Mouse (Mus musculus) cerebellum, adult 2 months (tissue): ENCODE results near the gene Hdac4. TPM values are rescaled to one million over a fixed set of nuclear protein-coding genes. Genes with fewer than 3 reads are reported as not detected.

Experiments
- DNase-seq, 2 experiments: peaks; one replicate each; pipeline ENCODE4 v3.0.0; 2021
- H3K27ac ChIP-seq: fragments of 200-500 bp; 2 replicates; pipeline ENCODE4 v1.5.1; 2012; ENCODE audit warnings: low read length, control low read depth, inconsistent platforms; ENCODE audit not compliant: insufficient read depth
- H3K27me3 ChIP-seq: fragments of 200-500 bp; 2 replicates; pipeline ENCODE4 v1.6.1; 2012; ENCODE audit warnings: inconsistent platforms, mild to moderate bottlenecking, low read length, moderate library complexity; ENCODE audit not compliant: control insufficient read depth, insufficient read depth
- H3K4me1 ChIP-seq: fragments of 200-500 bp; 2 replicates; pipeline ENCODE4 v1.6.1; 2011; ENCODE audit warnings: low read length; ENCODE audit not compliant: control insufficient read depth, insufficient read depth
- H3K4me3 ChIP-seq: fragments of 200-500 bp; replicated peaks from 2 replicates; pipeline ENCODE3; 2011; ENCODE audit warnings: mild to moderate bottlenecking, low read depth, low read length, control low read depth; ENCODE audit not compliant: insufficient read depth
- CTCF ChIP-seq: fragments of 200-500 bp; IDR thresholded peaks from 2 replicates; pipeline ENCODE4 v1.5.1; 2011; ENCODE audit warnings: low read depth, mild to moderate bottlenecking, control low read depth, low read length, moderate library complexity, borderline replicate concordance; ENCODE audit not compliant: insufficient read depth
- POLR2A ChIP-seq: fragments of 200-500 bp; IDR thresholded peaks from 2 replicates; pipeline ENCODE4 v1.6.1; 2011; ENCODE audit warnings: low read length, control low read depth, borderline replicate concordance; ENCODE audit not compliant: insufficient read depth
- WGBS: fragments of 180-500 bp; shearing (Covaris S2); methylation state at CpG from one replicate; pipeline ENCODE4 v1.1.7; 2018; 5-methylcytosine and 5-hydroxymethylcytosine counted together
- polyA plus RNA-seq: library from polyadenylated mRNA; depleted of rRNA; stranded (reverse); fragments of >200 nt; gene quantifications from 2 replicates; pipeline ENCODE4 v1.2.3, GENCODE M21; 2012

The Hdac4 gene
- polyA plus RNA-seq, 1 experiment, result 24.7 TPM

DNA sequence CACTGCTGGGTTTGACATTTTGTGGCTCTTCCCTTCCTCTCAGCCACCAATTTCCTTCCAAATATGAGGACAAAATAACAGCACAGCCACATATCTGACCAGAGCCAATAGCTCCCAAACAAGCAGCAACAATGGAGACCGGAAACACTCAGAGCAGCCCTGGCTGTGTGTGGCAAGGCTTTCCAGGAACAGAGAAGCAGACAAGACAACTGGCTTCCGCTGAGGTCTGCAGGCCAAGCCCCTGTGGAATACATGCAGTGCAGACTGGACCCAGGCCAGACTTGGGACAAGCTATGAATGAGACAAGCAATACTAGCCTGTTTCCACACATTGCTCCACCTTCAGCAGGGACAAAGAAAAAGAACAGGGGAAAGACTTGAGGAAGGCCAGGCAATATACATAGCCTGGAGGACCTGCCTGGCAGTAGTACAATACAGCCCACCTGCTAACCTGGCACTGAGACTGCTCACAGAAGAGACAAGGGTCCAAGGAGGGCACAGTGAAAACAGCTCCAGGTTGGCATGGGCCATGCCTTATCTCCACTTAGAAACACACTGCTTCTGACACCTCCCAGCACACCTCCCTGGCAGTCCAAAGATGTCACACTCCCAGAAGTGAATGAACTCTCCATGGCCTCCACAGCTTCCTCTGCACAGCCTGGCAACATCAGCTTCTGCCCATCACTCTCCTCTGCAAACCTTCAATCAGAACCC lies 58.2 kb downstream of the Hdac4 start:
- peak; percentile 62 to 77 for DNase-seq
- no peaks in the 10 kb centered on the region for H3K27me3 ChIP-seq
- H3K27ac ChIP-seq, result no peak overlapping the region
- WGBS, result 6% methylated on average over 2 of the region's 2 CpGs
- TF ChIP-seq POLR2A (no peak), CTCF (no peak)
- H3K4me1 ChIP-seq, result peaks cover 23% of the 10 kb centered on the region
- H3K4me3 ChIP-seq, result no peak overlapping the region

DNA sequence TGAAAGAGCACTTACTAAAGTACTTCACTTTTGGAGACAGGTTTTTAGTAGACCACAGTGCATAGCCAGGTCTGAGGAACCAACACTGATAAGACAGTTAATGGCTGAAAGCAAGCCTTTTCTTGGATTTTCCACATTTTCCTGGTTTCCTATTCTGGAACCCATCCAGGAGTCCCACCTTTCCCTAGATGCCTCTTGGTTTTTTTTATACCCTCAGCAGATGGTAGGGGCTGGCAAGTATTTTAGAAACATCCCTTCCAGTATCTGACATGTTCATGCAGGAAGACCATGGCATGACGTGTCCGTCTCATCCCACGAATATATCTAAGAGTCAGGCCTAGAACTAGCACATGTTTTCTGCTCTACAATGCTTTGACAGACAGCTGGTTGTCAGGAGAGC lies 59.1 kb downstream of the Hdac4 start:
- no peak for DNase-seq
- 29% methylated on average over 3 of the region's 3 CpGs for WGBS
- Histone ChIP-seq H3K27me3 (no peaks in the 10 kb centered on the region), H3K4me3 (no peak overlapping the region), H3K4me1 (peaks cover 23% of the 10 kb centered on the region), H3K27ac (no peak overlapping the region)
- TF ChIP-seq CTCF (no peak), POLR2A (no peak)

DNA sequence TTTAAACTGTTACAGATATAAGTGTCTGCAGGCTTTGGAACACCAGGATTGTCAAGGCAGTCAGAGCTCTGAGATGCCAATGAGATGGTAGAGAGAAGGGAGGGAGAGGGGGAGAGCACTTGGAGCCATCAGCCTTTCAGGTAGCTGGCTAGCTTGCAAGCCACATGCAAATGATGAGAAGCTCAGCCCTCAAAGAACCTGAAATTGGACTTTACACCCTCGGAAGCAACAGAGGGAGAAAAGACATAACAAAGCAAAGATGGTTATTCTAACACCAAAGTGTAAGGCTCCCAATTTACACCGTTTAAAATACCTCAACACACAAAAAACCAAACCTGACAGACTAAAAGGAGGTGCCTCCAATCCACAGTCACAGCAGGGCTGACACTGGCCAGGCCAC lies 63.3 kb downstream of the Hdac4 start:
- TF ChIP-seq POLR2A, result no peak
- no peak for TF ChIP-seq CTCF
- DNase-seq, result no peak
- 74% methylated on average over 2 of the region's 2 CpGs for WGBS
- Histone ChIP-seq H3K27me3 (no peaks in the 10 kb centered on the region), H3K4me3 (no peak overlapping the region), H3K4me1 (peaks cover 16% of the 10 kb centered on the region), H3K27ac (no peak overlapping the region)

DNA sequence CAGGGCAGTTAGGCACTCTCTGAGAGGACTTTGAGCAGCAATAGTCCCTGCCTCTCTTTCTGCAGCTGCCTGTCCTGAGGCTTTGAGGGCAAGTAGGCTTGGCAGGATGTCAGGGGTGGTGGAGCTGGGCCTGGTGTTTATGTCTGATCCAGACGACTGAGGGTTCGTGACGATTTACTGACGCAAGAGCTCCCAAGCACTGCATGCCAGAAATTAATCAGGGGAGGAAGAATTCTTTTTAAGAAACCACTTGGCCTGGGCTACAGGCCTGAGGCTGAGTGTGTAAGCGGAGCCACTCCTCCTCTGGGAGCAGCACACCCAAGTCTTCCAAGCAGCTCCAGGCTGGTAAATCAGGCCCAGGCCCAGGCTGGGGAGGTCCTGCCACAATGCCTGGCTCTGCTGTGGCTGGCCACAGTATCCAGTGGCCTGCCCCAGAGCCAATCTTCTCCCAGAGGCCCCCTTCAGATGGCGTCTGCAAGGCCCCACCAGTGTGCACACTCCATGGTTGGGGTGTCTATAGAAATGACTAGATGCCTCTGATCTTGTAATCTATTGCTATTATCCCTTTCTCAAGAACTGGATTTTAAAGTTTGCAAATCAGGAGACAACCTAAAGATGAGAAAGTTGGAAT lies 64.9 kb downstream of the Hdac4 start:
- Histone ChIP-seq H3K4me1 (peaks cover 2% of the 10 kb centered on the region), H3K4me3 (no peak overlapping the region), H3K27ac (no peak overlapping the region), H3K27me3 (no peaks in the 10 kb centered on the region)
- TF ChIP-seq CTCF (no peak), POLR2A (no peak)
- DNase-seq, result peak in 1 of 2 experiments; percentile 39
- 42% methylated on average over 6 of the region's 6 CpGs for WGBS

DNA sequence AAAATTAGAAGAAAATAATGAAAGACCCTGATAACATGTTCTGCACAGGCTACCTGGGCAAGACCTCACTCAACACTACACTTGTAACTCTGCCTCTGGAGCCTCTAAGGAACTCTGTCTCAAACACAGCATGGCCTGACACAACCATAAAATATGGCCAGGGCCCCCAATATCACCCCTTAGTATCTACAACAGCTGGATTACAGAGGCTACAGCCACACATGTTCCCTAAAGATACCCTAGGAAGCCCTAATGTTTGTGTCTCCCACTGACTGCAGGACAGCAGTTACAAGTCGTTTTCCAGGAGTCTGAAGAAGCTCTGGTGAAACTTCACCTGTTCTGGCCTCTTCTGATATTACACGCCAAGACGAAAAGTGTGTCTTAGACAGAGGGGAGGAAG lies 65.7 kb downstream of the Hdac4 start:
- Histone ChIP-seq H3K4me1 (peaks cover 2% of the 10 kb centered on the region), H3K27ac (no peak overlapping the region), H3K4me3 (no peak overlapping the region), H3K27me3 (no peaks in the 10 kb centered on the region)
- 94% methylated on average over 3 of the region's 3 CpGs for WGBS
- no peak for DNase-seq
- TF ChIP-seq CTCF, result no peak
- no peak for TF ChIP-seq POLR2A

DNA sequence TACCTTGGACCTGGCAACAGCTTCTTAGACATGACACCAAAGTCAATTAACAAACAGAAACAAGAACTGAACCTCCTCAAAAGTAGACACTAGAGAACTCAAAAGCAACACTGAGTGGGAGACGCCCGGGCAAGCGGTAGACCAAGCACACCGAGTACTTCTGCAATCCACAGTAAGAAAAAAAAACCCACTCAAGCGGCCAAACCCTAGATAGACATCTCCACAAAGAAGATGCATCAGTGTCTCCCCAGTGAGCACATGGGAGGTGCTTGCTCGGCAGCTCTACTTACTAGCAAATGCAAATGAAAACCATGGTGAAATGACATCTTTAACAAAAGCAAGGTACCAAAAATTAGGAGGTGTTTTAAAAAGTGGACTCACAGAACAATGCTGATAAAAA lies 67.7 kb downstream of the Hdac4 start:
- no peak overlapping the region for H3K4me3 ChIP-seq
- peaks cover 13% of the 10 kb centered on the region for H3K4me1 ChIP-seq
- no peak overlapping the region for H3K27ac ChIP-seq
- no peak for DNase-seq
- 90% methylated on average over 6 of the region's 6 CpGs for WGBS
- TF ChIP-seq CTCF (no peak), POLR2A (no peak)
- no peaks in the 10 kb centered on the region for H3K27me3 ChIP-seq

DNA sequence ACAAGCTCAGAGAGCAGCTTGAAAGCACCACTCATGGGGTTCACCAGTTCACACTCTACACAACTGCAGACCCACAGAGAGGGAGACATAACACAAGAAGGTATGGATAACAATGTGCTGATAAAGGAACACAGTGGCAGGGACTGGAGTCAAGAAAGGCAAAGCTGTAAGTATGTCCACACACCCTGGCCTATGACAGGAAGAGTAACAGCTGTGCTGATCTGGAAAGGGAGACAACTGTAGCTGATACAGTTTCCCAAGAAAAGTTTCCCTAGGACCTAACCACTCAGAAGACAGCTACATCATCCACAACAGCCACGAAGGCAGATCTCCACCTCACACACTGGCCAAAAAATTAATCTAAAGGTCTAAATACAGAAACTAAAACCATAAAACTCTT lies 68.1 kb downstream of the Hdac4 start:
- Histone ChIP-seq H3K4me3 (no peak overlapping the region), H3K4me1 (peaks cover 13% of the 10 kb centered on the region), H3K27ac (no peak overlapping the region), H3K27me3 (no peaks in the 10 kb centered on the region)
- DNase-seq, result no peak
- TF ChIP-seq POLR2A, result no peak
- no peak for TF ChIP-seq CTCF
- 81% methylated on average over 1 of the region's 1 CpGs for WGBS
